Mouse (Mus musculus) v-Abl transformed pro-B cells (cell line): ENCODE data around the gene Tiam2.

ENCODE experiments used
- in situ Hi-C, 2 experiments: fragments of 400-800 bp; cut with MboI; formaldehyde crosslinking; loops; one replicate each; pipeline ENCODE4 v1.15.1; 2025; ENCODE audit not compliant: unreplicated experiment in 2 of 2

The Tiam2 gene

GRCm38 (mm10) chr17:3387819-3388218 lies 61.4 kb downstream of the Tiam2 start:
- in situ Hi-C loops: no loop called here

DNA sequence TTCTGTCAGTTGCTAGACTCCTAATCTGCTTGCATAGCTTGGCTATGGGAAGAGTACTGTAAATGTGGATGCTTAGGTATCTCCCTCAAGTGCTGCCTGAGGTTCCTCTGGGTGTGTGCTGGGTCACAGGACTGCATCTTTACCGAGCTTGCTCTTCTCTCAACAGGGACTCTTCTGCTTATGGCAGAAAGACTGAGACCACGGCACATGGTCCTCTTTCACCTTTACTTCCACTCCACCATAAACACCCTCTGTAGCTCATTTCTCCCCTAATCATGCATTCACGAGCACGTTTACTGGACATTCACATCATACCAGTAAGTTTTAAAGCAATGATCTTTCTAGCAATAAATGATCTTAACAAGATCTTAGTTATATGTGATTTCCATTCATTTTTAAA lies 63.4 kb downstream of the Tiam2 start:
- in situ Hi-C loops: no loop called here

- in situ Hi-C loops: no loop called here
Observed at GRCm38 (mm10) chr17:3393981-3394380, 67.6 kb downstream of the Tiam2 start.

GRCm38 (mm10) chr17:3394985-3395384 lies 68.6 kb downstream of the Tiam2 start:
- in situ Hi-C loops: no loop called here

GRCm38 (mm10) chr17:3396881-3397281 lies 70.5 kb downstream of the Tiam2 start:
- in situ Hi-C loops: no loop called here

DNA sequence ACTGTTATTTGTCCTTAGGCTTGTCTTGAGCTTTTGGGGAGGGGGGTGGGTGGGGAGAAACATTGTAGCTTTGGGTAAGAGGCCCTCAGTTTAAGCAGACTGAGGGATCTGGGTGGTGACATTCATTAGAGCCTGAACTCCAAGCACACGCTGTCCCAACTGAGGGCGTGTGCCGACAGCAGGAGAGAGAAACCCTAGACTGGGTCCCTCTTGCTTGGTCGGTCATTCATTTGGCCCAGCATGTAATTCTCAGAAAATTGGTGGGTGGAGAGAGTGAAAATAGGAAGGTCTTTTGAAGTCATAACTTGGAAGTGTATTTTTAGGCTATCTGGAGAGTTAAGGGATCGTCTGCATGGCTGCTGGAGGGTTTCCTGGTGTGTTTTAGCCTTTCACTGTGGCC lies 71.5 kb downstream of the Tiam2 start:
- in situ Hi-C loops: no loop called here

- in situ Hi-C loops: no loop called here
Observed at GRCm38 (mm10) chr17:3405350-3406073, 79.1 kb downstream of the Tiam2 start.

- in situ Hi-C loops: no loop called here
Observed at GRCm38 (mm10) chr17:3407051-3407450, 80.7 kb downstream of the Tiam2 start.

DNA sequence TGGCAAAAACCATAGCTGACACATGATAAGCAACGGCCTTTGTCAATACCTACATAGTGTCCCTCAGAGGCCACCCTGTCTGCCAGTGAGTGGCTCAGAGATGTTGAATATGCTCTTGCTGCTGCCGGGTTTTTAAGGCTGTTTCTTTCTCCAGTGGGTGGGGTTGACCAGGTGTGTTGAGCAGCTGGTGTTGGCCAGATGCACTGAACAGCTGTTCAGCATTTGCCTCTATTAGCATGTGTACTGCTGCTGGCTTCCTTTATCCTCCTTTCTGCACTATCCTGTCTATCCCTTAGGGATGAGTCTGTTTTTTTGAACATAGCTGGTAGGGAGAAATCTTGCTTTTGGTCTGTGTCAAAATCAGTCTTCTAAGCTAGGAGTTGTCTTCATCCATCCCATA lies 83.9 kb downstream of the Tiam2 start:
- in situ Hi-C loops: no loop called here

GRCm38 (mm10) chr17:3412771-3413170 lies 86.4 kb downstream of the Tiam2 start:
- in situ Hi-C loops: no loop called here

- in situ Hi-C loops: no loop called here
Observed at GRCm38 (mm10) chr17:3415580-3415979, 89.2 kb downstream of the Tiam2 start.

DNA sequence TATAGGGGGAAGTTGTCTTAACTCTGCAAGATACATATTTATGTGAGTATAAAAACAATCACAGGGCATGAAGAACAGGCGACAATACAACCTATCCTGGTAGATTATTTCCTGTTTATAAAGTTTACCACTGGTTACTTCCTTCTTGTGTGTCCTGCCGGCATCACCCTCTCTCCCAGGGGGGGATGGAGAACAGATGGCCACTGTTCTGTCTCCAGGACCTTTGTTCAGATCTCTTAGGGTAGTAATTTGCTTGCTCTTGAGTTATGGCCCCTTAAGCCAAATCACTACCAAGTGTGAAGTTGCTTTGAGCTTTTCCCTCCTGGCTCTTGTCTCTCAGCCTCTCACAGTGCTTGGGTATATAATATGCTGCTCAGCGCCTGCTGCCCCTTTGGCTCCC lies 90.0 kb downstream of the Tiam2 start:
- in situ Hi-C loops: no loop called here

DNA sequence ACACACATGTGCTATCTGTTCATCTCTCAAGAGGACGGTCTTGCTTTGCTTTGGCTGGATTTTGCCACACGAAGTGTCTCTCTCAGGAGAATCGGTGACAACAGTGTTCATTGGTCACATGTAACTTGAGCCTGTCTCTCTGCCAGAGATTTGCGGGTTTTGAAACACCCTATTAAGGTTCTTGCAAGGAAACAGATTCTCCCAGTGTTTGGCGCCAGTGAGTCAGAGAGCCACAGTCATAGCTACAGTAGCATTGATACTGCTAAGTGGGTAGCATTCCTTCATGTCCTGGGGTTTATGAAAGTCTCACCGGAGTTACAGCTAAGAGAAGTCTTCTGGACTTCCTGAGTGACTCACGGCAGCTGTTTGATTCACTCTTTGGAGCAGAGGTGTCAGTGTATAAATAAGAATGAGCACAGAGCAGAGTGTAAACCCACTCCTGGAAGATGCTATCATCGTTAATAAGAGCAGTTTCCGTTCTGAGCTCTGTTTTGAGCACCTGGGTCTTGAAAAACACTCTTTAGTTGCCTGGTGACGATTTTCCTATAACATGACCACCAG lies 93.1 kb downstream of the Tiam2 start:
- in situ Hi-C loops: no loop called here

- in situ Hi-C loops: no loop called here
Observed at GRCm38 (mm10) chr17:3420148-3420547, 93.8 kb downstream of the Tiam2 start.

DNA sequence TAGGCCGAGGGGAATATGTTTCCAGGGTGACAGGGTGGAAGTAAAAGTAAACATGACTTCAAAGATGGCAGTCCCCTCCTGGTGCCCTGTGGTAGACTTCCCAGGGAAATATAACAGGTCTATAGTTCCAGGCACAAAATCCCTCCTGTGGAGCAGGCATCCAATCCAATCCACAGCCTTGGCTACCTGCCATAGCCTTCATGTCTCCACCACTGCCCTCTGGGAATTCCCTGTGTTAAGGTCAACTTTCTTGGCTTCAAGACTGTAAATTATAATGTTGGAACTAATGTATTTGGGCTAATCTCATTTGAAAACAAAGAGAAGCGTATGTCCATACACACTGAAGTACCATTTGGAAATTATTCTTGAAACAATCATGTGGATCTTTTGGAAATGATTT lies 97.0 kb downstream of the Tiam2 start:
- in situ Hi-C loops: no loop called here

GRCm38 (mm10) chr17:3428659-3429058 lies 102.3 kb downstream of the Tiam2 start:
- in situ Hi-C loops: no loop called here

GRCm38 (mm10) chr17:3432590-3433498 lies 106.5 kb downstream of the Tiam2 start:
- in situ Hi-C loops: no loop called here

DNA sequence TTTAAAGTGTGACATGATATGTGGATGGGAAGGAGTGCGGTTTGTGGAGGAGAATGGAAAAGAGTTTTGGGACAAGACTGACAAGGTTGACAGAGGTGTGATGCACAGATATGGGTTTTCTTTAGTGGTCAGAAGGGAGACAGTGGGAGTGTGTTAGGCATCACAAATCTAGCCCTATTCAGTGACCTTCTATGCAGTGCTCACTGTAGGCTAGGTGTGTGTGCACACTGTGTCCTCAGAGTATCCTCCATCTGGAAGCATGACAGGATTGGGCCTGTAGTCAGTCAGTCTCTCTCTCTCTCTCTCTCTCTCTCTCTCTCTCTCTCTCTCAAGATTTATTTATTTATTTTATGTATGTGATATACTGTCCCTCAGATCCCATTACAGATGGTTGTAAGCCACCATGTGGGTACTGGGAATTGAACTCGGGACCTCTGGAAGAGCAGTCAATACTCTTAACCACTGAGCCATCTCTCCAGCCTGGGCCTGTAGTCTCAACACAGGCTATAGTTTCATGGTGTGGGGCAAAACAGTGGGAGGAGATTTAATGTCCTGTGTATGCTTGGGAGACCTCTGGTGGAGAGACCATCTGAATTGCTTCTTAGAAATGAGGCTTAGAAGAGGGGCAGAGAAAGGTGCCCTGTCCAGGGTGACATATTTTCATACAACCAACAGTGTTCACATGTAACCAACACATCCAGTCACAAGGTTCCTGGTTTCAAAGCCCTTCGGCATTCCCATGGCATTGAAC lies 107.3 kb downstream of the Tiam2 start:
- in situ Hi-C loops: no loop called here

- in situ Hi-C loops: no loop called here
Observed at GRCm38 (mm10) chr17:3435299-3435698, 108.9 kb downstream of the Tiam2 start.

DNA sequence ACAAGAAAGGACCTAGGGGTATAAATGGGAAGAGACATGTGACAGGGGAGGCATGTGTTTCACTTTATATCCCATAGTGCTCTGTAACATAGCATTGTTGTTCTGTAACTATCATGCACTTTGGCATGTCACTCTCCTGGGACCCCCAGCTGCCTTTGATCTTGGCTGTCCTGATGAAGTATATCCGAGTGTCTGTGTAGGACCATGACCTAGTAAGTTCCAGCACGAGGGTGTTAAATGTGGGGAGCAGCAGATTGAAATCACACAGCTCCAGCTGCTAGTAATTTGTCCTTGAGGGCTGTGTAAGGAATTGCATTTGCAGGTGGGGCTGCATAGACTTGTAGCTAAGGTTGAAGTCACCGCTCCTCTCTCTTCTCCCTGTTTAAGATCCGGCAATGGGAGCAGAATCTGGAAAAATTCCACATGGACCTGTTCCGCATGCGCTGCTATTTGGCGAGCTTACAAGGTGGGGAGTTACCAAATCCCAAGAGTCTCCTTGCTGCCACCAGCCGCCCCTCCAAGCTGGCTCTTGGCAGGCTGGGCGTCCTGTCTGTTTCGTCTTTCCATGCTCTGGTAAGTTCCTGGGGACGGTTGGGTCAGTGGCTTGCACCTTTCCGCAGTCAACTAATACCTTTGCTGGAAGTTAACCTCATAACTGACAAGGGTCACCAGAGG lies 110.6 kb downstream of the Tiam2 start:
- in situ Hi-C loops: no loop called here
